Mouse (Mus musculus) layer of hippocampus, adult 2 months (tissue): ENCODE measurements around the gene Esrrg. TPM values are rescaled to one million over a fixed set of nuclear protein-coding genes. Genes with fewer than 3 reads are reported as not detected.

ENCODE experiments used
- DNase-seq, 2 experiments: peaks; one replicate each; pipeline ENCODE4 v3.0.0; 2022; ENCODE audit warnings: low spot score in 2 of 2
- H3K27ac ChIP-seq: fragments of 200-600 bp; 2 replicates; pipeline ENCODE4 v1.8.1; 2022
- H3K4me3 ChIP-seq: fragments of 200-600 bp; 2 replicates; pipeline ENCODE4 v1.8.1; 2022; ENCODE audit warnings: mild to moderate bottlenecking
- CTCF ChIP-seq: fragments of 200-600 bp; conservative IDR thresholded peaks from 2 replicates; pipeline ENCODE4 v1.8.1; 2022; ENCODE audit warnings: antibody characterized with exemption, mild to moderate bottlenecking, moderate library complexity
- total RNA-seq, 2 experiments: library from RNA; stranded (reverse); gene quantifications; 2 replicates each; pipeline ENCODE4 v1.2.3; 2021

Esrrg gene
- total RNA-seq, 2 experiments from 2014 or later, result 10.9 to 12.6 TPM

DNA sequence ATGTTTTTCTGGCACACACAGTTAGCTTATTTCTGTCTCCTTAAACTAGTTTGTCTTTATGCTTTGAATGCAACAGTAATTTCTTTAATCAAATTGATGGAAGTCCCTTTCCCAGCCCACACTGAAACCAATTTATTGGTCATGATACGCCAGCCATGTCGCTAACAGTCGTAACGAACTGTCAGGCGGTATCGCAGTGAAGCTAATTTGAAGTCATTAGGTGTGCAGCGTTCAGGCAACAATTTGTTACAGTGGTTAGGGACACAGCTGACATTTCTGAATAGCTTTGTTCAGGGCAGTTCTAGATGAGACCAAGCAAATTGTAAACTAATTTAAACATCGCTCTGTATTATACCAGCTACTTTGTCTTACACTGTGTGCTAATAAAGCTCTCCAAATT is 542.5 kb downstream of the Esrrg start:
- Histone ChIP-seq H3K27ac (no peak overlapping the region), H3K4me3 (no peak overlapping the region)
- DNase-seq, result no peak
- no peak for TF ChIP-seq CTCF

DNA sequence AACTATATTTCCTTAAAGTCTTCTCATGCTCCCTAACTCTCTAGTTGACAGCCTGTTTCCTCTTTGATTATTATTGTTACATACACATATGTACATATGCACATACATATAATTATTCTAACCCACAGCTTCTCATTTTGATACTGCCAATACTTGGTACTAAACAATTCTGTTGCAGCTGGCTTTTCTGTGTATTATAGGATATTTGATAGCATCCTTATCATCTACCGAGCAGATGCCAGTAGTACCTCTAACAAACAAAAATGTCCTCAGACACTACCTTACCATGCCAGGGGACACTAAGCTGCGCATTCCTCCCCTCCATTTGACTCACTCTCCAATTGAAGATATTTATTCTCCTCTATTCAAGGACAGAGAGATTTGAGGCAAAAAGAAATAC is 543.4 kb downstream of the Esrrg start:
- DNase-seq, result no peak
- Histone ChIP-seq H3K4me3 (no peak overlapping the region), H3K27ac (no peak overlapping the region)
- TF ChIP-seq CTCF, result no peak

DNA sequence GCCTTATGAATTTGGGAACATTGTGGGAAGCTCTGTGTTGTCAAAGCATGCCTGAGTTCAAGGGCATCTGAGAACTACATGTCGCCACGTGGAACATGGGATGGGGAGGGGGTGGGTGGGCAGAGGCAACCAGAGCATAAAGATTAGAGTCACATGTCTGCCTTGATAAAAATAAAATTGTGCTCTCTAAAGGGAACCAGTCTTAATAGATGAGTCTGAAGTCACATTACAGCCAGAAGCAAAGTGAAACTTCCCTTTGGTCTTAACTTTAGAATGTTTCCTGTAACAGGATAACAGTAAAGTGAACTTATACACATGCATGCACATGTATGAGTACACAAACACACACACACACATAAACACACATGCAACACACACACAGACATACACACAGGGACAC is 545.1 kb downstream of the Esrrg start:
- Histone ChIP-seq H3K27ac (no peak overlapping the region), H3K4me3 (no peak overlapping the region)
- no peak for TF ChIP-seq CTCF
- no peak for DNase-seq

DNA sequence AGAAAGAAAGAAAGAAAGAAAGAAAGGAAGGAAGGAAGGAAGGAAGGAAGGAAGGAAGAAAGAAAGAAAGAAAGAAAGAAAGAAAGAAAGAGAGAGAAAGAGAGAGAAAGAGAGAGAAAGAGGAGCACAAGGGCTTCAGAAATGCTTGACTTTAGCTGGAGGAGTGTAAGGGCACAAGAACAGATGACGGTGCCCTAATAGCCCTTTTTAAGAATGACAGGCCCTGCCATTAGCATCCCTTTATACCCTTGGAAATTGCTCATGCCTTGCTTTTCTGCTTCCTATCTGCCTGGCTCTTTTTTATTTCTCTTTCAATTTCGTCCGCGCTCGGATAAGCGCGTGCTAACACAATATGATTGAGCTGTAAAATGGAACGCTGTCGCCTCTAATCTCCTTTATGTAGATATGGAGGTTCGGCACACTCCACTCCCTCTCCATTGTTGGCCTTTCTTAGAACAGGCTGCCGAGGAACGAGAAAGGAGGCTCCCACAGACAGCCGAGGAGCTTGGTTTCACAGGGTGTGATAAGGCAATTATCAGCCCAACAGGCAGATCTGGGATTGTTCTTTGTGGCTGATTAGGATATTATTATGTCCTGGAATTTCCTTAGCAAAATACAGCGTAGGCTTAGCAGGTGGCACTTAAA is 546.0 kb downstream of the Esrrg start:
- Histone ChIP-seq H3K27ac (no peak overlapping the region), H3K4me3 (peak overlapping the region; percentile 43)
- DNase-seq, result no peak
- no peak for TF ChIP-seq CTCF

DNA sequence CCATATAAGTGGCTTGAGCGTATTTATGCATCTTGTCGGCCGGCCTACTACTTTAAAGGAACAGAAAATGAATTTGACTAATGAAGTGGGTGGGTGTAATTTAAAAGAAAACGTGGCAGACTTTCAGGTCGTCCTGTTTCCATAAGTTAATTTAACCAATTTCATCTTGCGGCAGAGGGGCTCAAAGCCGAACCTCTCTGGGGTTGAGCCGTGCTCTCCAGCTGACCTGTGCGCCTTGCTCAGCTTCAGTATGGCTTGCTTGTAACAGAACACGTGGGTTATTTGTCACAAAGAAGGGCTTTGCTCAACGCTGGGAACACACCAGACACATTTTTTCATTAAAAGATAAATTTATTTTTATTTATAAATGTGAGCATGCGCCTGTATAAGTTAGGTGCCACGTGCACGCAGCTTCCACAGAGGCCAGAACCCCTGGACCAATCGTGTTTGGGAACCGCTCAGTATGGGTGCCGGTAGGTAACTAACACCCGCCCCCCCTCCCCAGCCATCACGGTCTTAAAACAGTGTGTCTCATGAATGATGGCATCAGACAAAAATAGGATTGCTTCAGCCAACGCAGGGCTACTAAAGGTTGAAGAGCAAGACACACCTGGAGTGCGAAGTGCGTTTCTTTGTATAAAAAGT is 546.7 kb downstream of the Esrrg start:
- TF ChIP-seq CTCF, result no peak
- Histone ChIP-seq H3K27ac (no peak overlapping the region), H3K4me3 (peak overlapping the region; percentile 43)
- no peak for DNase-seq

DNA sequence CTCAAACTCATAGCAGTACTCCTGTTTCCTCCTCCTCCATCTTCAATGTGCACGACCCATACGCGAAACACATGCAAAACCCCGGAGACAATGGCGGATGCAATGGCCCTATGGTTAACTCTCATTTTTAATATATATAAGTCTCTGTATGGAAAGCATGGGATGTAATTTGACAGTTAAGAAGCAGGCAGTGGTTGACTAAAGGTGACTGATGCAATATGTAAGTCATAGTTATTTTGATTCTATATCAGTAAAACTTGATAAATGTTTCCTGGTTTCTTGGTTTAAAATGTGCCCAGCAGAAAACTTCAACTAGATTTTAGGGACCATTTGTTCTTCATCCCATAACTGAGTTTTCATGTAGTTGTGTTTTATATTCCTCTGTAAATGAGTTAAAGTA is 547.9 kb downstream of the Esrrg start:
- DNase-seq, result no peak
- Histone ChIP-seq H3K4me3 (no peak overlapping the region), H3K27ac (no peak overlapping the region)
- no peak for TF ChIP-seq CTCF

DNA sequence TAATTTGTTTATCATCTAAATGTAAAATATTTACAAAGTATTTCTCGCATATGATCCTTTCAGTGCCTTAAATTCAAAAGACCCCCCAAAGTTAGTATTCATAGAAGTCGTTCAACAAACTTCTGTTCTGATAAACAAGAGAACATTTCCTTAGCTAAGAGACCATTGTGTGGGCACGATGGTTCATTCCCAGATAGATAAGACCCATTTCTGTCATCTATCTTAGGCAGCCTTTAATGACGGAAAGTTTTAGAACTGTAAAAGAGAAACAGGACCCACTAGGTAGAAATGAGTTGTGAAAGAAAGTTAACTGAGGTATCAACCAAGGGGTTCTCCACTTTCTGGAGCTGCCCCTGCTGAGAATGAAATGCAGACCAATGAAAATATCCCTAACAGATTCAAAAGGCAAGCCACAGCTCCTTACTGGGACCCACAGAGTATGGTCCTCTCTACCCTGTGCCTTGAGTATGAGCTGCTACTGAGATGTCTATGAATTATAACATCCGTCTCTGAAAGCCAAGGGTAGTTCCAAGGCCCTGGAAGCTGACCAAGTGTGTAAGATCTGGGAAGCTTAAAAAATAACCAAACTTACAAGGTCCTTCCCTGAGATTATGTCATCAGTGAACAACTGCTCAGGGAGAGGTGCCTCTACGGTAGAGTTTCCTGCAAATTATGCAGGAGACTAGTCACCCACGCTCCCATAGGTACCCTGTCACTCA is 548.8 kb downstream of the Esrrg start:
- no peak overlapping the region for H3K27ac ChIP-seq
- no peak for TF ChIP-seq CTCF
- no peak overlapping the region for H3K4me3 ChIP-seq
- no peak for DNase-seq

DNA sequence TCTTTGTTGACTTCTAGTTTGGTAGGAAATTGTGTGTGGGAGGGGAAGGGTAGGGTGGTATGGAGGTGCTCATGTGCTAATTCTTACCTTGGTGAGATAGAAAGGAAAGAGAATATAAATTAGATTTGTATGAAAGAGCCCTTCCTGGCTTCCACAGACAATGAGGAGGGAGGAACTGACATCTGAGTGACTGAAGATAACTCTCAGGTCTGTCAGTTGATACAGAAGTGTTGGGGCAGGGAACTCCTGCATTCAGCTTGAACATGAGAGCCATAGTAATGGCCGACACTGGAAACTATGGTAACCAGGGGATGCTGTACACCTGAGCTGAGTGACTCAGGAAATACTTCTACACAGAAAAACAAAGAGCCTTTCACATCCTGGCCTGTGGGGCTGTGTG is 550.1 kb downstream of the Esrrg start:
- TF ChIP-seq CTCF, result no peak
- no peak for DNase-seq

DNA sequence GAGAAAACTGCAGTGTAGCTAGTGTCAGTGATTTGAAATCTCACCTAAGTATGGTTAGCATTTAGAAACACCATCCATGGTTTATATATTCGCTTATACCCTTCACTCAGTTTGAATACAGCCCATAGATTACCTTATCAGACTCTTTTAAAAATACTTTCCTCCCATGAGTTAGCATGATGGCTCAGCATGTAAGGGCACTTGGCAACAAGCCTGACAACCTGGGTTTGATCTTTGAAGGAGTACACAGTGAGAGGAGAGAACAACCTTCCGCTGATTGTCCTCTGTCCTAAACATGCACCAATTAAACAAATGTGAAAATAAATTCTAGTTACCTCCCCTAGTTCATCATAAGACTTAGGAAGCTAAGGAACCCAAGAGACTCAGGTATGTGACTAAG is 550.5 kb downstream of the Esrrg start:
- H3K27ac ChIP-seq, result no peak overlapping the region

More for the DNA sequence above, 550.1 kb downstream of the Esrrg start:
- no peak overlapping the region for H3K4me3 ChIP-seq
- H3K27ac ChIP-seq, result no peak overlapping the region

DNA sequence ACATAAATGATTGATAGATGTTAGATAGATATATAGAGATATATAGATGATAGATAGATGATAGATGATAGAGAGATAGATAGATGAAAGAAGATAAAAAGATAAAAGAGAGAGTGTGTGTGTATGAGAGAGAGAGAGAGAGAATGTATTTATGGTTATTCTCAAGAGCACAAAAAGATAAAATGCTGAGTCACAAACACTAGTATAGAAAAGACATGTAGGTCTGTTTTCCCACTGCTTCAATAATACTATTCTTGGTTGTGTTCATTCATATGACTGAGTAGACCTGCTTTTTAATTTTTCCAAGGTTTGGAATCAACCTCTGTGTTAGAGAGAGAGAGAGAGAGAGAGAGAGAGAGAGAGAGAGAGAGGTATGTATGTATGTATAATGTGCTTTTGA is 554.5 kb downstream of the Esrrg start:
- no peak for DNase-seq
- TF ChIP-seq CTCF, result no peak
- Histone ChIP-seq H3K27ac (no peak overlapping the region), H3K4me3 (no peak overlapping the region)

More for the DNA sequence above, 550.5 kb downstream of the Esrrg start:
- no peak overlapping the region for H3K4me3 ChIP-seq
- TF ChIP-seq CTCF, result no peak
- DNase-seq, result no peak

DNA sequence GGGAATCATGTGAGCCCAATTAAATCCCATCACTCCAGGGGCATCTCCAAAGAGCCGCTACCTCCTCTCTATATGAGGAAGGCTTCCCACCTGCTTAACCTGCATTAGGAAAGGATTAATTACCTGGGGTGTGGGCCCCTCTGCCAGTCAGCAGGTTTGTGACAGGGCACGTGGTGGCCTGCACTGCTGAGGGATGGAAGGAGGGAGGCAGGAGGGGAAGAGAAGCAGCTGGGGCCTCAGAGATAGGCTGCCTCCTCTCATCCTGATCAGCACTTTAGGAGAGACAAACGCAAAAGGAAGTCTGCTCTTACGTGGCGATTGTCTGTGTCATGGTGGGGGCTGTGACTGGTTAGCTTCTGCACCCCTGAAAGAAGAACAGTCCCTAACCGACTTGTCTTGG is 555.7 kb downstream of the Esrrg start:
- TF ChIP-seq CTCF, result no peak
- DNase-seq, result no peak
- no peak overlapping the region for H3K27ac ChIP-seq
- H3K4me3 ChIP-seq, result no peak overlapping the region

DNA sequence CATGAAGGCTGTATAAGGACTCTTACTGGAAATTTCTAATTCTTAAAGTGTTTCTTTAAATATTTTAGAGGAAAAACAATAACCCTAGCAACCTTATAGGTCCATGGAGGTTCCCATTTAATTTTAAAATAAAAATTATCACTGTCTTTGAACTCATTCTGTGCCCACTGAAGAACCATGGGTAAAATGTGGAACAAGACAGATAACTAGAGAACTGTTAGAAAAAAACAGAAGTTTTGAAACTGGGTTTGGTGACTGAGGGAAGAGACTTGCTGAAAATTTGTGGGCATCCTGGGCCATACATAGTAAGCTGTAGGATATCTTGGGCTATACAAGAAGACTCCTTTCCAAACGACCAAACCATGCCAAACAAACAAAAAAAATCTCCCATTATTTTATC is 565.3 kb downstream of the Esrrg start:
- DNase-seq, result no peak
- Histone ChIP-seq H3K27ac (no peak overlapping the region), H3K4me3 (no peak overlapping the region)
- no peak for TF ChIP-seq CTCF

DNA sequence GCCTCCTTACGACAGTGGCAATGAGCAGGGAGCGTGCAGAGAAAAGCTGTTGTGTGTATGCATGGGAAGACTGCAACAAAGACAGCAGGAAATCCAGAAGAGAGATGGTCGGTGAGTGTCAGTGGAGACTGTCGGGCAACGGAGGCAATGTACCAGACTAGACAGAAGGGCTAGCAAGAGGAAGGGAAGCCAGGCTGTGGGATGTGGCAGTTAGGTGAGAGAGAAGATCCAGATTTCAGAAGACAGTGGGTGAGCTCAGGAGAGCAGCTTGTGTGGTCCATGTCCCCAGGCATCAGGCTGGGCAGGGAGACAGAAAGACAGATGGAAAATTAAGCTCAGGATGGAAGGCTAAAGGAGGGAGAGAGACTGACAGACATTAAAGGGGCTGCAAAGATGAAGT is 574.4 kb downstream of the Esrrg start:
- DNase-seq, result no peak
- Histone ChIP-seq H3K4me3 (no peak overlapping the region), H3K27ac (no peak overlapping the region)
- TF ChIP-seq CTCF, result no peak

DNA sequence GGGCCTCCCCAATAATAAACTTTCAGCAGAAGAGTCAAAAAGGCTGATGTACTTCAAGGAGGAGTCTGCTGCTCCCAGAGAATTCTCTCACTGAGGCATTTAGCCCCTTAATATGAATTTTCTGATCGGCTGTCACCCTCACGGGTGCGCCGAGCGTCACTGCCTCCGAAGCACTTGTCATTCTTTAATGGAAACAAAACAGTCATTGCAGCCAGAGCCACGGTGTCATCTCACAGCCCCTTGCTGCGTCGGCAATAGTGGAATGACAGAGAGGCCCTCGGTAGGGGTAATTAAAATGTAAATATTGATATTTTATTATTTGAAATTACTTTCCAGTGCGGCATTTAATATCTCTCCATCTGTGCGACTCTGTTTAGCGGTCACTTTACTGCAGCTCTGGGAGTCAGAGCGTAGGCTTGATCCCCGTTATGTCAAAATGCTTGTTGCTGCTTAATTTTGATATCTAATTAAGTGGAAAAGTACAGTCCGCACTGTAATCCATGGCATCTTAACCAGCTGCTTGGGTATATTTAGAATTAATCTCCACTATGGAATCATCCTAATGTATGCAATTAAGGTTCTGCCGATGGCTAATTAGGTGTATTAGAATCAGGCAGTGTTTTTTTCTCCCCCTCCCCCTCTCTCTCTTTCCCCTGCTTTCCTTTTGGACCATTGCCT is 578.0 kb downstream of the Esrrg start:
- H3K4me3 ChIP-seq, result no peak overlapping the region
- no peak for DNase-seq
- TF ChIP-seq CTCF, result no peak

More for the DNA sequence above, 578.0 kb downstream of the Esrrg start:
- no peak overlapping the region for H3K27ac ChIP-seq
